In genomic region chr3:86858699-86859098, GRCm38 (mm10) we compare ENCODE assay signal across 20 mouse cellular contexts.
"Had no signal": no experiment of that assay in that cellular context is flagged by ENCODE, and none has a peak within 500 bp of the region (broad histone marks: within the 10 kb centered on the region; RNA-seq: fewer than 3 reads in every experiment).

No protein-coding gene starts in this region.

- H3K27me3 ChIP-seq: kidney, embryonic 15.5 days; limb, embryonic 13.5 days; liver, embryonic 12.5 days; liver, embryonic 15.5 days; lung, embryonic 15.5 days had no signal

- H3K4me3 ChIP-seq: kidney, embryonic 15.5 days; layer of hippocampus, adult 2 months; limb, embryonic 13.5 days; liver, embryonic 12.5 days; liver, embryonic 15.5 days; lung, embryonic 15.5 days; megakaryocyte, embryonic 14.5 days; midbrain, embryonic 10.5 days had no signal

- H3K36me3 ChIP-seq: kidney, embryonic 15.5 days; limb, embryonic 13.5 days; liver, embryonic 12.5 days; liver, embryonic 15.5 days; lung, embryonic 15.5 days; midbrain, embryonic 10.5 days had no signal

- H3K9me3 ChIP-seq: kidney, embryonic 15.5 days; limb, embryonic 13.5 days; liver, embryonic 12.5 days; liver, embryonic 15.5 days; lung, embryonic 15.5 days; megakaryocyte, embryonic 14.5 days; midbrain, embryonic 10.5 days had no signal

- H3K9ac ChIP-seq: kidney, embryonic 15.5 days; limb, embryonic 13.5 days; liver, embryonic 12.5 days; liver, embryonic 15.5 days; lung, embryonic 15.5 days had no signal

- H3K27ac ChIP-seq: kidney, embryonic 15.5 days; limb, embryonic 13.5 days; liver, embryonic 12.5 days; liver, embryonic 15.5 days; lung, embryonic 15.5 days; midbrain, embryonic 10.5 days had no signal

- H3K4me2 ChIP-seq: kidney, embryonic 15.5 days; limb, embryonic 13.5 days; liver, embryonic 12.5 days; liver, embryonic 15.5 days; lung, embryonic 15.5 days had no signal

- H3K4me1 ChIP-seq: liver, embryonic 12.5 days; liver, embryonic 15.5 days; megakaryocyte, embryonic 14.5 days had no signal

- DNase-seq: kidney, adult 11 months; kidney, adult 8-10 months; kidney, postnatal 10 days; kidney, postnatal 4 days; layer of hippocampus, adult 9-11 months; left cerebral cortex, postnatal 4 days; liver; lung, adult 18-20 months; lung, postnatal 10 days; lung, postnatal 36 days; thymus, adult 18-20 months; thymus, postnatal 36 days had no signal

- ATAC-seq: liver, embryonic 12.5 days had no signal
